Mouse (Mus musculus) hindbrain, embryonic 14.5 days (tissue): Measurements from ENCODE around the gene Hipk2. TPM values are rescaled to one million over a fixed set of nuclear protein-coding genes. Genes with fewer than 3 reads are reported as not detected.

ENCODE experiments used
- ATAC-seq: fragments of 200-750 bp; cut with Nextera tagmentation; 2 replicates; pipeline ENCODE4 v1.8.0; 2017; ENCODE audit warnings: moderate number of reproducible peaks, mild to moderate bottlenecking, moderate TSS enrichment, moderate library complexity; ENCODE audit not compliant: low FRiP score
- DNase-seq: peaks from one replicate; pipeline ENCODE4 v3.0.0-alpha.2; 2015; ENCODE audit warnings: low spot score
- H3K27ac ChIP-seq: fragments of 300-500 bp; sonication (generic); 2 replicates; pipeline ENCODE4 v1.5.1; 2014; ENCODE audit warnings: mild to moderate bottlenecking, moderate library complexity
- H3K27me3 ChIP-seq: fragments of 300-500 bp; sonication (generic); 2 replicates; pipeline ENCODE4 v1.6.1; 2014; ENCODE audit warnings: mild to moderate bottlenecking, low read length, mixed read lengths; ENCODE audit not compliant: control insufficient read depth, insufficient read depth
- H3K36me3 ChIP-seq: fragments of 300-500 bp; sonication (generic); replicated peaks from 2 replicates; pipeline ENCODE4 v1.6.1; 2014; ENCODE audit not compliant: control insufficient read depth, insufficient read depth
- H3K4me1 ChIP-seq: fragments of 300-500 bp; sonication (generic); replicated peaks from 2 replicates; pipeline ENCODE4 v1.6.1; 2014; ENCODE audit warnings: antibody characterized with exemption, low read length, mixed read lengths; ENCODE audit not compliant: control insufficient read depth, insufficient read depth
- H3K4me2 ChIP-seq: fragments of 300-500 bp; sonication (generic); replicated peaks from 2 replicates; pipeline ENCODE4 v1.6.1; 2014; ENCODE audit warnings: mild to moderate bottlenecking, moderate library complexity
- H3K4me3 ChIP-seq: fragments of 300-500 bp; sonication (generic); replicated peaks from 2 replicates; pipeline ENCODE4 v1.5.1; 2014; ENCODE audit warnings: mild to moderate bottlenecking, low read length
- H3K9ac ChIP-seq: fragments of 300-500 bp; sonication (generic); 2 replicates; pipeline ENCODE4 v1.6.1; 2014
- H3K9me3 ChIP-seq: fragments of 300-500 bp; sonication (generic); 2 replicates; pipeline ENCODE4 v1.6.1; 2016; ENCODE audit warnings: low read length; ENCODE audit not compliant: control insufficient read depth
- WGBS: fragments of 180-500 bp; shearing (Covaris S2); extraction: QIAGEN DNeasy Blood & Tissue Kit; methylation state at CpG from one replicate; pipeline ENCODE4 v1.1.7; 2014; 5-methylcytosine and 5-hydroxymethylcytosine counted together
- polyA plus RNA-seq: library from polyadenylated mRNA; unstranded; fragments of >200 nt; fragmentation: Nextera tagmentation; extraction: Ambion mirVana; gene quantifications from 2 replicates; pipeline ENCODE4 v1.2.1, GENCODE M21; 2014

Gene Hipk2
- polyA plus RNA-seq, 1 experiment from 2014 or later = 36.9 TPM

GRCm38 (mm10) chr6:38753729-38754128 lies 122.2 kb downstream of the Hipk2 start:
- H3K27ac ChIP-seq = no peak overlapping the region
- H3K9ac ChIP-seq = no peak overlapping the region
- H3K4me3 ChIP-seq = no peak overlapping the region
- 0 out of 2 replicates have a peak, but pooled peaks have one; percentile 37 for ATAC-seq
- H3K4me2 ChIP-seq = no peak overlapping the region
- H3K4me1 ChIP-seq = peaks cover 12% of the 10 kb centered on the region; the same call in 1 of the 2 replicates
- no peaks in the 10 kb centered on the region for H3K27me3 ChIP-seq
- WGBS = 77% methylated on average over 2 of the region's 2 CpGs
- DNase-seq = no peak
- H3K9me3 ChIP-seq = no peaks in the 10 kb centered on the region
- no peaks in the 10 kb centered on the region for H3K36me3 ChIP-seq

GRCm38 (mm10) chr6:38753025-38753424 lies 122.9 kb downstream of the Hipk2 start:
- Histone ChIP-seq H3K36me3 (no peaks in the 10 kb centered on the region), H3K27me3 (no peaks in the 10 kb centered on the region), H3K9ac (no peak overlapping the region), H3K27ac (no peak overlapping the region), H3K4me2 (no peak overlapping the region), H3K4me3 (no peak overlapping the region), H3K4me1 (0 out of 2 replicates have a peak, but pooled peaks cover 7% of the 10 kb centered on the region), H3K9me3 (no peaks in the 10 kb centered on the region)
- no peak for ATAC-seq
- WGBS = 91% methylated on average over 2 of the region's 2 CpGs
- no peak for DNase-seq

- Histone ChIP-seq H3K27me3 (no peaks in the 10 kb centered on the region), H3K4me2 (no peak overlapping the region), H3K9me3 (no peaks in the 10 kb centered on the region), H3K4me3 (no peak overlapping the region), H3K9ac (no peak overlapping the region), H3K36me3 (no peaks in the 10 kb centered on the region), H3K27ac (no peak overlapping the region), H3K4me1 (0 out of 2 replicates have a peak, but pooled peaks cover 7% of the 10 kb centered on the region)
- ATAC-seq (no peak), DNase-seq (no peak)
- 89% methylated on average over 6 of the region's 6 CpGs for WGBS
Observed at GRCm38 (mm10) chr6:38752495-38752894, 123.5 kb downstream of the Hipk2 start.

GRCm38 (mm10) chr6:38748037-38748436 lies 127.9 kb downstream of the Hipk2 start:
- no peak overlapping the region for H3K4me2 ChIP-seq
- WGBS = 92% methylated on average over 4 of the region's 4 CpGs
- H3K36me3 ChIP-seq = peaks cover 33% of the 10 kb centered on the region
- H3K9ac ChIP-seq = no peak overlapping the region
- no peak for DNase-seq
- H3K9me3 ChIP-seq = no peaks in the 10 kb centered on the region
- H3K4me3 ChIP-seq = no peak overlapping the region
- H3K4me1 ChIP-seq = no peaks in the 10 kb centered on the region
- no peaks in the 10 kb centered on the region for H3K27me3 ChIP-seq
- no peak for ATAC-seq
- no peak overlapping the region for H3K27ac ChIP-seq

- ATAC-seq (no peak), DNase-seq (no peak)
- no peak overlapping the region for H3K9ac ChIP-seq
- no peak overlapping the region for H3K27ac ChIP-seq
- H3K9me3 ChIP-seq = no peaks in the 10 kb centered on the region
- no peaks in the 10 kb centered on the region for H3K4me1 ChIP-seq
- H3K4me2 ChIP-seq = no peak overlapping the region
- 95% methylated on average over 7 of the region's 7 CpGs for WGBS
- H3K27me3 ChIP-seq = no peaks in the 10 kb centered on the region
- H3K4me3 ChIP-seq = no peak overlapping the region
- H3K36me3 ChIP-seq = peaks cover 55% of the 10 kb centered on the region
Observed at GRCm38 (mm10) chr6:38743351-38743750, 132.6 kb downstream of the Hipk2 start.

- H3K36me3 ChIP-seq = peaks cover 62% of the 10 kb centered on the region
- DNase-seq = no peak
- no peak overlapping the region for H3K4me3 ChIP-seq
- H3K4me1 ChIP-seq = no peaks in the 10 kb centered on the region
- H3K9me3 ChIP-seq = no peaks in the 10 kb centered on the region
- no peaks in the 10 kb centered on the region for H3K27me3 ChIP-seq
- no peak overlapping the region for H3K4me2 ChIP-seq
- no peak overlapping the region for H3K9ac ChIP-seq
- H3K27ac ChIP-seq = no peak overlapping the region
- no peak for ATAC-seq
- 96% methylated on average over 3 of the region's 3 CpGs for WGBS
Observed at GRCm38 (mm10) chr6:38742441-38742840, 133.5 kb downstream of the Hipk2 start.

GRCm38 (mm10) chr6:38741024-38741423 lies 134.9 kb downstream of the Hipk2 start:
- no peak overlapping the region for H3K27ac ChIP-seq
- H3K4me2 ChIP-seq = no peak overlapping the region
- H3K27me3 ChIP-seq = no peaks in the 10 kb centered on the region
- ATAC-seq (no peak), DNase-seq (no peak)
- 92% methylated on average over 3 of the region's 3 CpGs for WGBS
- no peak overlapping the region for H3K9ac ChIP-seq
- peaks cover 67% of the 10 kb centered on the region for H3K36me3 ChIP-seq
- H3K4me3 ChIP-seq = no peak overlapping the region
- H3K9me3 ChIP-seq = no peaks in the 10 kb centered on the region
- no peaks in the 10 kb centered on the region for H3K4me1 ChIP-seq

GRCm38 (mm10) chr6:38739266-38739665 lies 136.7 kb downstream of the Hipk2 start:
- DNase-seq (no peak), ATAC-seq (no peak)
- WGBS = 84% methylated on average over 3 of the region's 3 CpGs
- no peak overlapping the region for H3K9ac ChIP-seq
- H3K4me1 ChIP-seq = no peaks in the 10 kb centered on the region
- no peak overlapping the region for H3K4me2 ChIP-seq
- H3K9me3 ChIP-seq = no peaks in the 10 kb centered on the region
- peaks cover 67% of the 10 kb centered on the region for H3K36me3 ChIP-seq
- H3K4me3 ChIP-seq = no peak overlapping the region
- no peak overlapping the region for H3K27ac ChIP-seq
- H3K27me3 ChIP-seq = no peaks in the 10 kb centered on the region

GRCm38 (mm10) chr6:38737763-38738162 lies 138.2 kb downstream of the Hipk2 start:
- no peaks in the 10 kb centered on the region for H3K4me1 ChIP-seq
- H3K36me3 ChIP-seq = peaks cover 62% of the 10 kb centered on the region

GRCm38 (mm10) chr6:38736240-38736639 lies 139.7 kb downstream of the Hipk2 start:
- ATAC-seq (peak; percentile 62; the same call in 1 of the 2 replicates), DNase-seq (peak; percentile 84)
- Histone ChIP-seq H3K27ac (no peak overlapping the region), H3K4me1 (no peaks in the 10 kb centered on the region), H3K4me3 (no peak overlapping the region), H3K9me3 (no peaks in the 10 kb centered on the region), H3K9ac (no peak overlapping the region), H3K4me2 (no peak overlapping the region), H3K36me3 (peaks cover 48% of the 10 kb centered on the region), H3K27me3 (no peaks in the 10 kb centered on the region)
- WGBS = 29% methylated on average over 4 of the region's 4 CpGs

More at GRCm38 (mm10) chr6:38737763-38738162, 138.2 kb downstream of the Hipk2 start:
- ATAC-seq = no peak
- H3K9me3 ChIP-seq = no peaks in the 10 kb centered on the region
- no peak overlapping the region for H3K4me2 ChIP-seq
- no peak for DNase-seq
- no peak overlapping the region for H3K9ac ChIP-seq
- no peak overlapping the region for H3K27ac ChIP-seq
- no peak overlapping the region for H3K4me3 ChIP-seq
- no peaks in the 10 kb centered on the region for H3K27me3 ChIP-seq
- WGBS = 63% methylated on average over 2 of the region's 2 CpGs
